Mouse (Mus musculus): ENCODE measurements at regions not wholly inside any gene's neighbourhood (a gene's known extent, or its start where the extent isn't known, plus 50 kb on each side); places are given as distances from the start of the nearest gene placed in this dataset.

DNA sequence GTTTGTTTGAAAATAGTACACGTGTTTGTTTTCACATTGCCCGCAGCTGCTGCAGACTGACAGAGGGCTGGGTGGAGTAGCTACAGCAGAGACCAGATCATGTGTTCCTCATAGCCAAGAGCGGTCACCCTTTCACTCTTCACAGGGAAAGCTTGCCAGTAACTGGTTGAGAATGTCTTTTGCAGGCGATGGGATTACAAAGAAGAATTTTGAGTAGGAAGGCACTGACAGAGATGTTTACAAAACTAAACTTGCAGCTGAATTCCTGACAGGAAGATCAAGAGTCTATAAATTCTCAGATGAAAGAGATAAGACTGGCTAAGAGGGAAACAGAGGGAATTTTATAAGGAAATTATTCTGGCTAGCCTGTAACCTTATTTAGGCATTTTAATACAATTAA is 83.8 kb upstream of the A1bg start:
- no peak for TF ChIP-seq CTCF (conservative IDR thresholded peaks at IDR 0.05; ENCODE audit: low read length)
- TF ChIP-seq NANOG (IDR thresholded peaks at IDR 0.05; ENCODE audit: borderline replicate concordance, low read length): no peak
